In genomic region chr8:47016268-47016946, GRCm38 (mm10) we compare ENCODE assay signal across 9 mouse cellular contexts. TPM values are rescaled to one million over a fixed set of nuclear protein-coding genes. Genes with fewer than 3 reads are reported as not detected.
DNase-seq lines count a peak whose midpoint lies in the region; ATAC-seq and TF ChIP-seq lines count a peak whose summit lies in the region.
"Had no signal": no experiment of that assay in that cellular context is flagged by ENCODE, and none has a peak within 500 bp of the region (broad histone marks: within the 10 kb centered on the region; RNA-seq: fewer than 3 reads in every experiment).

No protein-coding gene starts in this region.

- H3K36me3 ChIP-seq in intestine, embryonic 15.5 days: no peaks in the 10 kb centered on the region
- no peaks in the 10 kb centered on the region for H3K36me3 ChIP-seq in midbrain, embryonic 14.5 days (ENCODE audit: control insufficient read depth, insufficient read depth, low read length)
- H3K36me3 ChIP-seq: embryonic facial prominence, embryonic 13.5 days had no signal

- peak; percentile 84 for ATAC-seq in common myeloid progenitor, adult 5-6 weeks (replicated peaks; ENCODE audit: low read depth, poor library complexity, severe bottlenecking)
- ATAC-seq in intestine, embryonic 15.5 days: peak; percentile 82
- ATAC-seq in midbrain, embryonic 14.5 days (ENCODE audit: low FRiP score, low TSS enrichment): peak; percentile 73; the same call in 1 of the 2 replicates

- H3K4me3 ChIP-seq in gastrocnemius, adult 2 months: no peak overlapping the region
- H3K4me3 ChIP-seq in intestine, embryonic 15.5 days (replicated peaks): no peak overlapping the region
- H3K4me3 ChIP-seq in midbrain, embryonic 14.5 days (replicated peaks; ENCODE audit: low read depth, low read length): no peak overlapping the region
- H3K4me3 ChIP-seq: embryonic facial prominence, embryonic 13.5 days had no signal

- WGBS in intestine, embryonic 15.5 days: 37% methylated on average over 13 of the region's 13 CpGs
- WGBS in midbrain, embryonic 14.5 days: 40% methylated on average over 13 of the region's 13 CpGs

- DNase-seq in urinary bladder, postnatal 14 days (ENCODE audit: low spot score): peak; percentile 73
- no peak for DNase-seq in urinary bladder, adult 2 months (ENCODE audit: low spot score)
- DNase-seq in gastrocnemius, adult 2 months: peak; percentile 64
- DNase-seq in left cerebral cortex, postnatal 14 days (ENCODE audit: low spot score in 2 of 2): peak; percentile 86 to 88
- DNase-seq in midbrain, embryonic 14.5 days: peak; percentile 91
- DNase-seq in spleen, postnatal 10 days (ENCODE audit: low spot score in 2 of 2): peak; percentile 18 to 64

- H3K9me3 ChIP-seq in intestine, embryonic 15.5 days: no peaks in the 10 kb centered on the region
- no peaks in the 10 kb centered on the region for H3K9me3 ChIP-seq in midbrain, embryonic 14.5 days (ENCODE audit: control insufficient read depth, low read length)
- H3K9me3 ChIP-seq: embryonic facial prominence, embryonic 13.5 days had no signal

- peak; percentile 97; the same call in 1 of the 2 replicates for TF ChIP-seq CTCF in gastrocnemius, adult 2 months (IDR thresholded peaks at IDR 0.05)

- no peak overlapping the region for H3K4me2 ChIP-seq in intestine, embryonic 15.5 days (replicated peaks)
- no peak overlapping the region for H3K4me2 ChIP-seq in midbrain, embryonic 14.5 days (ENCODE audit: low read length)
- H3K4me2 ChIP-seq: embryonic facial prominence, embryonic 13.5 days had no signal

- no peak overlapping the region for H3K27ac ChIP-seq in gastrocnemius, adult 2 months
- no peak overlapping the region for H3K27ac ChIP-seq in intestine, embryonic 15.5 days
- H3K27ac ChIP-seq in midbrain, embryonic 14.5 days (replicated peaks; ENCODE audit: low read depth, low read length): no peak overlapping the region
- H3K27ac ChIP-seq: embryonic facial prominence, embryonic 13.5 days had no signal

- H3K9ac ChIP-seq in intestine, embryonic 15.5 days: no peak overlapping the region
- no peak overlapping the region for H3K9ac ChIP-seq in midbrain, embryonic 14.5 days (replicated peaks; ENCODE audit: low read length)
- H3K9ac ChIP-seq: embryonic facial prominence, embryonic 13.5 days had no signal

- 0 out of 2 replicates have a peak, but pooled peaks cover 3% of the 10 kb centered on the region for H3K4me1 ChIP-seq in intestine, embryonic 15.5 days (replicated peaks)
- no peaks in the 10 kb centered on the region for H3K4me1 ChIP-seq in midbrain, embryonic 14.5 days (ENCODE audit: control insufficient read depth, insufficient read depth, low read length)

- H3K27me3 ChIP-seq in intestine, embryonic 15.5 days (replicated peaks): peaks cover 17% of the 10 kb centered on the region
- H3K27me3 ChIP-seq in midbrain, embryonic 14.5 days (ENCODE audit: control insufficient read depth, insufficient read depth, low read length): no peaks in the 10 kb centered on the region
- H3K27me3 ChIP-seq: embryonic facial prominence, embryonic 13.5 days had no signal

- intact Hi-C loops in gastrocnemius, adult 2 months (cut with DNase I): loop anchor here (1.0 kb wide), 1 partner anchor 354 kb away; no protein-coding TSS in a partner anchor
- intact Hi-C loops in left cerebral cortex, postnatal 14 days (cut with DNase I): loop anchor here (1.0 kb wide), 1 partner anchor 354 kb away; no protein-coding TSS in a partner anchor

RNA-seq across cellular contexts. Expression of gene Enpp6, which starts 29.7 kb away (rescaled TPM):
- 0.38 and 0.48 TPM in 2 replicates for polyA plus RNA-seq in urinary bladder, adult 2 months (2012; rRNA removed)
- not detected in 2 replicates for total RNA-seq in common myeloid progenitor, adult 5-6 weeks (2017)
- 1 to 10 TPM; 1.1 to 1.2 TPM for total RNA-seq in gastrocnemius, adult 2 months (2021)
- polyA plus RNA-seq in intestine, embryonic 15.5 days (2015; fragmentation: Nextera tagmentation; extraction: Ambion mirVana): 0.16 and 0.62 TPM in 2 replicates
- 10 to 100 TPM; 12.1 to 16.3 TPM for total RNA-seq in left cerebral cortex, postnatal 14 days (2021)
- not detected in 2 replicates for polyA plus RNA-seq in midbrain, embryonic 14.5 days (2014; fragmentation: Nextera tagmentation; extraction: Ambion mirVana)

Comparison
In these comparisons a context has a peak if more than half of its experiments do, and no peak if none do; other contexts are left out.
1. RNA of gene Enpp6, which starts 29.7 kb away (total RNA-seq): 12.1 to 16.3 TPM in left cerebral cortex, postnatal 14 days; 1.1 to 1.2 TPM in gastrocnemius, adult 2 months and not detected in common myeloid progenitor, adult 5-6 weeks; every median in the first group is over 4 times any median in the second.
2. Peak in every context shown above with its lines, with median percentiles within 50 percentile points of each other: ATAC-seq.